In the genomic region with DNA sequence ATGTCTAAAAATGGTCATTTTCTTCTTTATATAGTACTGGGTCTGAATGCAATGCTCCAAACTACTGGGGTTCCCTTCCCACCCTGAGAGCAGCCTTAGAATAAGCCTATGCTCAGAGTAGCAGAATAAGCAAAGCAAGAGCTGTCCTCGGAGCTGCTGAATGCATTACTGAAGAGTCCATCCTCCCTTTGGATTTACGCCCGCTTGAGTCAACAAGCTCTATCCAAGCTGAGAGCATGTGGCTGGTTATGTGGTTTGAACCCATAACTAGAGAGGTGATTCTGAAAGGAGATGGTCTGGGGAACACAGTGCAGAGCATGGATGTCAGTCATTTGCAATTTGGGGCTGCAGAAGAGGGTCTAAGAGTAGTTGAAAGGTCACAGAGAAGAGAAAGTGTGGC, we compare ENCODE assay signal across 14 mouse cellular contexts.
"Had no signal": no experiment of that assay in that cellular context is flagged by ENCODE, and none has a peak within 500 bp of the region (broad histone marks: within the 10 kb centered on the region; RNA-seq: fewer than 3 reads in every experiment).

No protein-coding gene starts in this region.

- H3K27ac ChIP-seq: left cerebral cortex, adult 2 months; liver, embryonic 14.5 days; macrophage; stomach, embryonic 15.5 days had no signal

- ATAC-seq: midbrain, embryonic 16.5 days had no signal

- H3K9me3 ChIP-seq: megakaryocyte, embryonic 14.5 days; stomach, embryonic 15.5 days had no signal

- H3K4me2 ChIP-seq: stomach, embryonic 15.5 days had no signal

- H3K9ac ChIP-seq: liver, embryonic 14.5 days; stomach, embryonic 15.5 days had no signal

- H3K27me3 ChIP-seq: megakaryocyte, embryonic 14.5 days; stomach, embryonic 15.5 days had no signal

- DNase-seq: kidney, adult 8-10 months; kidney, postnatal 25 days; liver; lung, adult 2 months; lung, postnatal 10 days; right cerebral cortex, postnatal 14 days; thymus, adult 2 months; thymus, postnatal 25 days had no signal

- H3K4me3 ChIP-seq: left cerebral cortex, adult 2 months; megakaryocyte, embryonic 14.5 days; stomach, embryonic 15.5 days had no signal

- H3K36me3 ChIP-seq: stomach, embryonic 15.5 days had no signal
